Mouse (Mus musculus): ENCODE data around the gene Fkbp14. TPM values are rescaled to one million over a fixed set of nuclear protein-coding genes. Genes with fewer than 3 reads are reported as not detected.

Gene Fkbp14
- total RNA-seq (2022): 1 to 10 TPM; 3.8 to 5.3 (median 4.8) TPM

DNA sequence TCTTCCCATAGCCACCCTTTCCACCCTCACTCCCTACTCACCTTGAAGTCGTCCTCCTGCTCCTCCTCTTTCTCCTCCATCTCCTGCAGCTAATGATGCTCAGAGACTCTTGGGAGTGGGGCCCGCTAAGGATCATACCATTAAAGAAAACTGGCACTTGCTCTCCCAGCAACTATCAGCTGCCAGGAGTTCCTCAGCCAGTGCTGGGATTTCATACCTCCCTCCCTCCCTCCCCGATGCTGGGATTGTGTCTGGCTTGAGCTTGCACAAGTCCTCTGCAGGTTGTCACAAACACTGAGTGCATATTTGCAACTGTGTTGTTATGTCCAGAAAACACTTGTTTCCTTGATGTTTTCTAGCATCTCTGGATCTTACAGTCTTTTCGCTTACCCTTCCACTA, at the start of gene Fkbp14:
Gene Fkbp14, minus strand, starts transcription at position 101 of the 400 bp plus-strand sequence.
- no peak for DNase-seq (ENCODE audit: low spot score in 2 of 2)

DNA sequence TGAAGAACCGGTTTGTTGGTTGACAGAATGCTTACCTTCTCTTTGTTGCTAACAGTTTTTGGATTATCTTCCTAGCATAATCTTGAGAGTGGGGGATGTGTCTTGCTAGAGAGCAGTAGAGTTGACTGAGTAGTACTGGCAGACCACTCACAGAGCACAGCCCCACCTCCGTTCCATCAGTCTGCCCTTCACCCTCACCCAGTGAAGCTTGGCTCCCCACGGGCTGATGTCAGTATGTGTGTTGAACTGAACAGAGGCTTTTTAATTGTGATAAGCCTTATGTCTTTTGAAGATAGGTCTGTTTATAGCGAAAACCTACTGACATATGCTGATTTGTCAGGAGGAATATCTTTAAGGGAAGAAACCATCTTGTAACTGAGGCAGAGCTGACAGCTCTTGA, 46.1 kb upstream of the Fkbp14 start:
- DNase-seq (ENCODE audit: low spot score in 2 of 2): no peak

DNA sequence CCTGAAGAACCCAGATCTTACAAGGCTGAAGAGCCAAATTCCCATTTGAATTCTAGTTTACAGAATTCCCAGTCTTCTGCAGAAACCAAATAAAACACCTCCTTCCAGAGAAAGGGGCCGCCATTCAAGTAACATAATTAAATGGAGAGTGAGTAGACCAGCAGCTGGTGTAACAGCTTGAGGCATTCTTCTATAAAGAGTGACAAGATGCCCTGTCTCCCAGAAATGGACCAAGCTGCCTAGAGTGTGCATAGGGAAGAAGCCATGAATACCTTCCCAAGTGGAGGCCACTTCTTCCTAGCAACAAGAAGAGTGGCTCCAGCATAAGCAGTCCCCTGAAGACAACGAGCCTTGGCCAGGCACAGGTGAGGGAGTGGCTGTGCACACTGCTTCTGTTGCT, 44.8 kb upstream of the Fkbp14 start:
- no peak for DNase-seq (ENCODE audit: low spot score in 2 of 2)

DNA sequence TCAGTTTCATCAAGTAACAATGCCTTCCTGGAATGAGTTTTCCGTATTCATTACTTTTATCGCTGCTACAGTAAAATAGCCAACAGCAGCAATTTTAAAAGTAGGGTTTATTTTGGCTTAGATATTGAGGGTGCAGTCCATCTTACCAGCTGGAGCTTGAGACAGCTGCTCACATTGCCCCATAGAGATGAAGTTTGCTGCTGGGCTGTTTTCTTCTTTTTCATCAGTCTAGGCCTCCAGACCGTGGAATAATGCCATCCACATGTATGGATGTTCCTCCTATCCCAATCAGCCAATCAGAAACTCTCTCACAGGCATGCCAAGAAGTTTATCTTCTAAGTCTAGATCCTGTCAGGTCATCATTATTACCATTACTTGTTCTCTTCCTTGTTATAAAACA, 42.8 kb upstream of the Fkbp14 start:
- DNase-seq (ENCODE audit: low spot score in 2 of 2): no peak

DNA sequence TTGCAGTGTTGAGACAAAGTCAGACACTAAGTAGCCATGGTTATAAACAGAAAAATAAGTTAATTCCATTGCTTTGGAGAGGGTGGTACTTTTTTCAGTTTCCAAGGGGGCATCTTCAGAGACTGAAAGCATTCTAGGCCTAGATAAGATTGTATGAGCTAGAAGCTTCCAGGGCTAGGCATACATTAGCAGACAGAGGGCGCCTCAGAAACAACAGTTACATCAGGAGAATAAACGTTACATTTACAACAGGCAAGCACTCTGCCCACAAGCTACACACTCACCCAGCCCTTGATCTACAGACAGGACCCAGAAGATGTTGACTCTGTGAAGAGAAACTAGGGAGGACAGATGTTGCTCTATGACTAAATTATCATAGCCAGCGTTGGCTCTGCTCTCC, 34.4 kb upstream of the Fkbp14 start:
- DNase-seq (ENCODE audit: low spot score in 2 of 2): no peak

DNA sequence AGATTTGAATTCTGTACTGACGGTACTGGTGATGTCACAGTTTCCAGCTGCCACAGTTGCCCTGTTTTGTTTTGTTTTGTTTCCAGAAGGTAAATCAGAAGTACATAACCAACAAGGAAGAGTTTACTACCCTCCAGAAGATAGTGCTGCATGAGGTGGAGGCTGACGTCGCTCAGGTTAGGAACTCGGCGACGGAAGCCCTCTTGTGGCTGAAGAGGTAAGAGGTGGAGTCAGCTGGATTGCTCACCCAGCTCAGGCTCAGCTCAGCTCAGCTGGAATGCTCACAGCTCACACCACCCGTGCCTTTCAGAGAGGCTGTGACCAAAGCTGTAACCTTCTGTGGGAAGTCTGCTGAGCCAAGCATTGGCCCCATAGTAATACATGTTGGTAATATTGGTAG, 32.6 kb upstream of the Fkbp14 start:
- no peak for DNase-seq (ENCODE audit: low spot score in 2 of 2)

DNA sequence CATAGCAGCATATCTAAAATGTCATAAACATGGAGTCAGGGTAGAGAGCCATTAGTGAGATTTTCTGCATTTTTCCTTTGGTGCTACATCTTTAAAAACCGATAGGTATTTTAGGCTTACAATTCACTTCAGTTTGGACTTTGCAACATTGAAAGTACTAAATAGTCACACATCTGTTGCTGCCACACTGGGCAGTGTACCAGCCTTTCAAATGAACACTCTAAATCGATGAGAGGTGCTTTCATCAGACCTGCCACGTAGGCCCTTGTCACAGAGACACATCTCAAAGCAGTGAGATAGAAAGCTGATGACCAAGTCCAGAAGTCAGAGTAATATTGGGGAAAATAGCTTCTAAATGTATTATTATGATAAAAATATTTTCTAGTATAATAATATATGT, 31.3 kb upstream of the Fkbp14 start:
- no peak for DNase-seq (ENCODE audit: low spot score in 2 of 2)

DNA sequence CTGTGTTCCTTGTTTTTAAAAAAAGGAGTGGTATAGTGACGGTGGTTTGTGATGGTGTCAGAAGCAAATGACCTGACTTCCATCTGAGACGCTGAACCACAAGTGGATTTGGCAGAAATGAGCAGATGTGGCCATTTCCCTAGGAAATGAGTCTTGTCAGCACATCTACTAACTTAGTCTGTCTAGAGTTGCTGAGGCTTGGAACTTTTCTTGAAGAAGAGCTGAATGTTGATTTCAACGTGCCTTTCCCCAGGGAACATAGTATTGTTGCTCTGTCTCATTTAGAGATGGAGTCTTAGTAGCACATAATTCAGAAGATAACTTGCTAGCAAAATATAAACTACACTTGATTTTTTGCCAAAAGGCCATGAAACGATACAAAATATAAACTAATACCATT, 23.2 kb upstream of the Fkbp14 start:
- DNase-seq (ENCODE audit: low spot score in 2 of 2): no peak

DNA sequence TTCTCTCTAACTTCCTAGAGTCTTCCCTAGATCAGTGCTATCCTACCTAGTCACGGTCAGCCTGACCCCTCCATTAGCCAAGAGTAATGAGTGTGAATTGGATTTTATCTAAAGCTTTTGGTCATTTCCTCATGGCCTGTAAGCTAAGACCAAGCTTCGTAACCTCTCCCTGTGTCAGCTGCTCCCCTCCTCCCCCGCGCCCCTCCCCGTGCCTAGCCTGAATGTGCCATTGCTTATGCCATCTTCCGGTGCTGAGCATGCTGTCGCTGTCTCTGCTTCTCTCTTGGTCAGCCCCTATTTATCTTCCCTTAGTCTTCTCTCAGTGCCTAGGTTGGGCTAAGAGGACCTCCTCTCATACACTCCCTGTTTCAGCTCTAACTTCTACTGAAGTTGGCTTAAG, 22.4 kb upstream of the Fkbp14 start:
- DNase-seq (ENCODE audit: low spot score in 2 of 2): no peak

DNA sequence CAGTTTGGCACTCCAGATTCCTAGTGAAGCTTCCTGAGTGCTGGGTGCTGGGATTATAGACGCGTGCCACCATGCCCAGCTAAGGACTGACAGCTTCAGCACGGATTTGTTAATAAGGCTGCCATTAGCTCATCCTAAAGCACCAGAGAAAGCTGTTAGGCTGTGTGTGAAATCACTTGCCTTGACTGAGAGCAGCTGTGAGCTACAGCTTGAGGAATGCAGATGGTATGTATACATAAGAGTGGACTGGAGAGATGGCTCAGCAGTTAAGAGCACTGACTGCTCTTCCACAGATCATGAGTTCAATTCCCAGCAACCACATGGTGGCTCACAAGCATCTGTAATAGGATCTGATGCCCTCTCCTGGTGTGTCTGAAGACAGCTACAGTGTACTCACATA, 20.3 kb upstream of the Fkbp14 start:
- DNase-seq (ENCODE audit: low spot score in 2 of 2): no peak

DNA sequence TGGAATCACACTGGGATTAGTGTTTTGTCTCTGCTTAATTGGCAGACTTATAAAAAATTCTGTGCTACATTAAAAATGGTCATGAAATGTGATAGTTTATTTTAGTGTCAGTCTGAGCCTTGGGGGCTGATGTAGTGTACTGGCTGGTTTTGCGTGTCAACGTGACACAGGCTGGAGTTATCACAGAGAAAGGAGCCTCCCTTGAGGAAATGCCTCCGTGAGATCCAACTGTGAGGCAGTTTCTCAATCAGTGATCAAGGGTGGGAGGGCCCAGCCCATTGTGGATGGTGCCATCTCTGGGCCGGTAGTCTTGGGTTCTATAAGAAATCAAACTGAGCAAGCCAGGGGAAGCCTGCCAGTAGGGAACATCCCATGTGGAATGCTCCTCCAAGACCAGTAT, 9.1 kb upstream of the Fkbp14 start:
- DNase-seq (ENCODE audit: low spot score in 2 of 2): peak in 1 of 2 experiments; percentile 7

DNA sequence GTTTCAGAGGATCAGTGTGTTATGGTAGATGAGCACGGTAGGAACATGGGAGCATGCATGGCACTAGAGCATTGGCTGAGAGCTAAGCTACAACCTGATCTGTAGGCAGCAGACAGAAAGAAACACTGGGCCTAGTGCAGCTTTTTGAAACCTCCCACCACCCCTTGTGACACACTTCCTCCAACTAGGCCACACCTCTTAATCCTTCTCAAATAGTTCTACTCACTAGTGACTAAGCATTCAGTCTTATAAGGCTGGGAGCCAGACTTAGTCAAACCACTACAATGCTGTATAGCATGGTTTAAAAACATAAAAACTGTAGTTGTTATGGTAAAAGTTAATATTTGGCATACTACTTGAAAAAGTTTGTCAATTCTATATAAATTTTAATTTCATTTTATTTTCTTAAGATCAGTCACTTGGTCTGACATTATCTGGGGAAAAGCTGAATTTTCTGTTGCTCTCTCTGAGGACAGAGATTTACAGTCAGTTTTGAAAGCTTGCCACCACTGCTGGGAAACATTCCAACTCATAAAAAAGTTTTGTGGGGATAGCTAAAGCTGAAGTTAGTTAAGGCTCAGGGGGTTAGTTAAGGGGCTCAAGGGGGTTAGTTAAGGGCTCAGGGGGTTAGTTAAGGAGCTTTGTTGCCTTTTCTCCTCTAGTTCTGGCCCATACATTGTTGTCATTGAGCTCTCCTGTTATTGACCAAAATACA, 7.0 kb upstream of the Fkbp14 start:
- no peak for DNase-seq (ENCODE audit: low spot score in 2 of 2)

DNA sequence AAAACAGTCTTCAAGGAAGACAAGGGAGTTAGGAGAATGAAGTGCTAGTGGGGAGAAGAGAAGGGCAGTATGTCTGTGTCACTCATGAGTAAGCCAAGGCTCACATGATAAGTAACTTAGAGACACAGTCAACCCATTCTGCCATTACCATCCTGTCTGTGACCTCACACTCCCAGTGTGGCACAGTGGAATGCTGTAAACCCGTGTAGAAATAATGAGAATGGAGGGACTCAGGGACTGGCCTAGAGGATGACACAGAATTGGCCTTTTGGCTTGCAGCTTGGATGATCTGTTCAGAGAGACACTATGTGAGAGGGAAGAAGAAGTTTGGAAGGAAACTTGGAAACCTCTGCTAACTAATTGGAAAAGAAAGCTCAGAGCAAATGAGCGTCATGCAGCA, 5.8 kb upstream of the Fkbp14 start:
- no peak for DNase-seq (ENCODE audit: low spot score in 2 of 2)

DNA sequence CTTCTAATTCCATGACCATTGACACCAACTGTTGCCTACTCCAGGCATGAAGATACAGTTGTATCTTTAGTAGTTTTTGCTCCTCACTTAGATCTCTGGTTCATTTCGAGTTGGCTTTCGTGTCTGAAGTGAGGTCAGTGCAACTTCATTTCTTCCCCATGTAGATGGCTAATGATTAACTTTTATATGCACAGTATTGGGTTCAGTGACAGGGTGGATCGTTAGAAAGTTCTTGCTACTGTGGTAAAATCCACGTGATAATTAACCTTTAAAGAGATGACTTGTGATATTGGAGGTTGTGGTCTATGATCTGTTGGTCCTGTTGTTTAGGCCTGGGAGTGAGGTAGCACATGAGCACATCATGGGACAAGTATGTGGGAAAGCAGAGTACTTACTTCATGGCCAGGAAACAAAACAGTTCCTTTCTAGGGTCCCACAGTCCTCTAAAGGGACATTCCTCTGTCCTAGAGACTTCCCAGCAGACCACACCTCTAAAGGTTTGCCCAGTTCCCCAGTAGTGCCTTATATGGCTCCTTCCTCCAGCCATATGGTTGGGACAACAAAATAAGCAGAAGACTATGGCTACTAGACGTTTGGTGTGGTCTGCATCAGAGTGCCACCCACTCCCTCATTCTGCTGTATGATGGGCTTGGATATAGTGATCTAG, 3.7 kb upstream of the Fkbp14 start:
- no peak for DNase-seq (ENCODE audit: low spot score in 2 of 2)

DNA sequence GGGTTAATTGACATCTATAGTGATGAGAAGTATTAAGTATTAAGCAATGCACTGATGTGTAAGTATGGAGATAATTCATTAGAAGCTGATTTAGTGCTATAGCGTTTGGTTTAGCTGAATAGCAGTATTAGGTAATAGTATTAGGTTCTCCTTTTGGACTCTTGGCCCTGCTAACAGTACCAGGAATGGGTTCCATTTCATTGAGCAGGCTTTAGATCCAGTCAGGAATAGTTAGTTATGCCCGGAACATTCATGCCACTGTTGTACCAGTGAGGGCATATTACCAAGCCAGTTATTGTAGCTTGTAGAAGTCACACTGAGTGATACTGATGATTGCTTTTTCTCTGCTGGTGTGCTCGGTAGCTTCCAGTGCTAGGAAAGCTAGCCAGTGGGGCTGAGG, 603 bp upstream of the Fkbp14 start:
- DNase-seq (ENCODE audit: low spot score in 2 of 2): no peak

DNA sequence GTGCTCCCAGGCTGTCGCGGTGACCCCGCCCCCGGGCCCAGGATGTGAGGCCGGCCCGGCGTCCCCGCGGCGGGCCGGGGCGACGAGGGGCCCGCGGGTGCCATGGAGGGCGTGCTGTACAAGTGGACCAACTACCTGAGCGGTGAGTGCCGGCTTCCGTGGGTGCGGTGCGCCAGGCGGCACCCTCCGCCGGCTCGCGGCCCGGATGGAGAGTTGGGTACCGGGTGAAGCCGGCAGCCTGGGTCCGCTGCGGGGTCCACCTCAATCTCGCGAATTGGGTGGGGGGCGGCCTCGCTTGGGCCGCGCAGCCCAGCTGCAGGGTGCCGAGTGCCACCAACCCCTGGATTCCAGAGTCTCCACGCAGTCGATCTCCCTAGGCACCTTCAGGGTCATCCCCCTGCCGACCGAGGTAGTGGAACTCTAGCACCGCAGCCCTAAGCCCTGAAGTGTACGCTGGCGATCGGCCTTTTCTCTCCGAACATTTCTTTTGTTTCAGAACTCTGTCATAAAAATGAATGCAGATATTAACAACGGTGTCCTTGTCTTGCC, 1.7 kb downstream of the Fkbp14 start:
- DNase-seq (ENCODE audit: low spot score in 2 of 2): no peak

DNA sequence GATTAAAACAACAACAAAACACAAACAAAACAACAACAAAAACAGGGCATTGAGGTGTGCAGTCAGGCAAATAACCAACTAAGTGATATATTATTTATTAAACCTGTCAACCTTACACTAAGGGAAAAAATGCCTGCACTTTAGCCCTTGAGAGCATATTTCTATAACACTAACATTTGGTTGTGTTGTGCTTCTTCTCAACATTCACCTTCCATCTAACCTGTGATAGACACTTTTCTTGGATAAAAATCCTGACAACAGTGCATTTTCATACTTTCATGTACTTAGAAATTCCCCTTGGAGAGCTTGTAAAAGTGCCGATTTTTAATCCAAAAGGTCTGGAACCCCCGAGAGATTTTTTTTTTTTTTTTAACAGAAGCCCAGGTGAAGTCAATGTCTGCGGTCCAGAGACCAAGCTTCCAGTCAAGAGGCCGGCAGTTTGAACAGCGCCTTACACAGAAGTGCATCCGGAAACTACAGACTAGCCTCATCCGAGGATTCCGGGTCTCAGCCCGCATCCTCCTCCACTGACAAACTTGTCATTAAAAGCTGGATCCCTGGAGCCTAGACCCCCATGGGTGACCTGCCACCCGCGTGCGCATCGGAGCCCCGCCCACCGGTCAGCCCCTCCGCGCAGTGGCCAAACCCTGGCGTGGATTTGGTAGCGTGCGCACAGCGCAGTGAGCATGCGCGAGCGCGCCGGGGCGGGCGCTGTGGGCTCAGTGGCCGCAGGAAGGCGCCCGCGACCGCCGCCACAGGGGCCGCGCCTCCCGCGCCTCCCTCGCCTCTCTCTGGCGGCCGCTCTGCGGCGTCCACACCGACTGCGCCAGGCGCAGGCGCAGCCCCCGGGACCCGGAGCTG, 2.4 kb downstream of the Fkbp14 start, which contains the start of gene Plekha8:
Gene Plekha8, plus strand, starts transcription at position 643 of the 861 bp plus-strand sequence.
- peak; percentile 81 to 92 for DNase-seq (ENCODE audit: low spot score in 2 of 2)

DNA sequence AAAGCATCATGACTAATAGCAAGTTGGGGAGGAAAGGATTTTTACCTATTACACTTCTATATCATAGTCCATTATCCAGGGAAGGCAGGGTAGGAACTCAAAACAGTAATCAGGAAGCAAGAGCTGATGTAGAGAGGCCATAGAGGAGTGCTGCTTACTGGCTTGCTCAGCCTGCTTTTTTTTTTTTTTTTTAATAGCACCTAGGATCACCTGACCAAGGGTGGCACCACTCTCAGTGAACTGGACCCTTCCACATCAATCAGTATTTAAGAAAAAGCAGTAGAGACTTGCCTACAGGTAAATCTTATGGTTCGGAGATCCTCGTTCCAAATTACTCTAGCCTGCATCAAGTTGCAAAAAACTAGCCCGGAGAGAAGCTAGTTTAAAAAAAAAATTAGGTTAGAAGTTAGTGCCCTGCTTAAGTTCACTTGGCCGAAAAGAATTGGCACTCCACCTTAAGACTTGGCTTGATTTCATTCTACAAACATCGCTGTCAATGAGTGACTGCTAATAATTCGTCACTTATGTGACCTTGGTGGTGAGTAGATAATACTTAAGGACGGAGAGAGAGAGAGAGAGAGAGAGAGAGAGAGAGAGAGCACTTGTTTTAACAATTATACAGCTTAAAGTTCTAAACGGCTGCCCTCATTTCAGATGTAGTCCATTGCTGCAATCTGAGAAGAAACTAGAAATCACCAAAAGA, 3.2 kb downstream of the Fkbp14 start:
- no peak for DNase-seq (ENCODE audit: low spot score in 2 of 2)

DNA sequence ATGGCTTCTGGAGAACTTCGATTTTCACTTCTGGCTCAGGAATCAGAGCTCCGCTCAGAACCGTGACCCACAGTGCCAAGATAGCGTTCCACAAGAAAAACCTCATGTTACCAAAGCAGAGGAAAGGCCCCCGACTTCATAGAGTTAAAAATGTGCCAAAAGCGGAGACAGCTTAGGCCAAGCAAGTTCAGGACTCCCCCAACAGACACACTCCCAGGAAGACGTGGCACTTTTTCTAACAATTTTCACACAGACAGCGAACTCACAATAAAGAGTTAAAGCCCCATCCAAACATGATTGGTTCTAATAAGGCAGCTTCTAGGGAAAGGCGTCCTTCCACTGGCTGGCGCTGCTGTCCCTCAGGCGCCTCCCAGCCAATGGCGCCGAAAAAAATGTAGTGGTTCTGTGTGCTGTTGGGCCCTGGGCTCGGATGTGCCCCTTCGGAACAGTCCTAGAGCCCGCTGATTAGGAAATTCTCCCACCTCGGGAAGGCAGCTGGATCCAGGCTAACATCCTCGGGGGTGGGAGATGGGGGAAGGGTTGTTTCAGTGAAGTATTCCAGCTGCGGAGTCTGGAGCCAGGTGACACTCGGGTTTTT, 4.1 kb downstream of the Fkbp14 start:
- peak; percentile 88 to 90 for DNase-seq (ENCODE audit: low spot score in 2 of 2)

DNA sequence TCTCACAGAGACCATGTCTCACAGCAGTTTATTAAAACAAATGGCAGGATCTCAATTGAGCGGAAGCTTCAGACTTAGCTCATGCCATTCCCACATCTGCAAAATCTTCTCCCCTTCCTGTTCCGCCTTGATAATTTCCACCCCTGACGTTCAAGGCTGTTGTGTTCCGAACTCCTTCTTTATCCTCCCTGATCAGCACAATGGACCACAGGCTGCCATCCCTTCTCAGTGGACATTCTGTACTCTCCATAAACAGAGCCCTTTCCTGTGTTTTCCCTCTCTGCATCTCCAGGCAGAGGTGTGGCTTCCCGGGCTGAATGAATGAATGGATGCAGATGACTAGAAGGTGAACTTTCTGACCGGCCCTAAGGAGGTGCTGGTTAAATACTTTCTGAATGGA, 5.3 kb downstream of the Fkbp14 start:
- DNase-seq (ENCODE audit: low spot score in 2 of 2): no peak

DNA sequence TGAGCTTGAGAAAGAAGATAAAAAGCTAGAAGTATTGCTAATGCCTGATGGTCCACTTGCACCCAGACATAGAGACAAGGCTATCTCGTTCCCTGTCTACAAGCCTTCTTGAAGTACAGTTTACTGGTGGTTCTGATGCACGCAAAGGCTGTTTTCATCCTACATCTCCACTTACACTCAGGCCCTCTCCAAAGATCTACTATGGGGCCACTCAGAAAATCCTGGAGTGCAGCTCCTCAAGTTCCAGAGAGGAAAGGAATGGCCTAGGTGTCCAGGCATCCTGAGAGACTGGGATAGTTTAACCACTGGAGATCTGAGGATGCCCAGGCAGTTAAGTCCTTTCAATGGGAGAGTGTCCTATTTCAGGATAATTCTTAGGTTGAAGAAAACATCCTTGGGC, 6.4 kb downstream of the Fkbp14 start:
- DNase-seq (ENCODE audit: low spot score in 2 of 2): no peak
